Mouse (Mus musculus) right cerebral cortex, postnatal 36 days (tissue): ENCODE results near the gene Parp14.

ENCODE experiments used
- DNase-seq, 2 experiments: peaks; one replicate each; pipeline ENCODE4 v3.0.0; 2022; ENCODE audit warnings: low spot score in 2 of 2, mixed read lengths in 1 of 2

The Parp14 gene

DNA sequence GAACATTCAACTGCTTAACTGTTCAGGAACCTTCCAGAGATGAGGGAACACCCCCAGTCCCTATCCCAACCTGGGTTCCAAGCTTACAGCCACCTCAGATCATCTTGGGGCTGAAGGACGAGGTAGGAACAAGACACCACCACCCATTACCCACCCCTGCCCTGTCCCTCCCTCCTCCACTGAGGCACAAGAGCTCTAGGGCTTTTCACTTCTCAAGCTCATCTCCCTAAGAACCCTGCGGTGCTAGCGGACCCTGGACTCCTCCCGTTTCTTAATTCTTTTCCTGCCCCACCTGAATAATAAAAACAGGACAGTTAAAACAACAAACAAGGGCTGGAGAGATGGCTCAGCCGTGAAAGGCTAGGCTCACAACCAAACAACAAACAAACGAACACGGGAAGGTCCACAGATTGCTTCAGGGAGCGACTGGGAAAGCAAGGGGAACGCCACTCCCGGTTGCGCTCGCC is 730 bp downstream of the Parp14 start:
- no peak for DNase-seq

DNA sequence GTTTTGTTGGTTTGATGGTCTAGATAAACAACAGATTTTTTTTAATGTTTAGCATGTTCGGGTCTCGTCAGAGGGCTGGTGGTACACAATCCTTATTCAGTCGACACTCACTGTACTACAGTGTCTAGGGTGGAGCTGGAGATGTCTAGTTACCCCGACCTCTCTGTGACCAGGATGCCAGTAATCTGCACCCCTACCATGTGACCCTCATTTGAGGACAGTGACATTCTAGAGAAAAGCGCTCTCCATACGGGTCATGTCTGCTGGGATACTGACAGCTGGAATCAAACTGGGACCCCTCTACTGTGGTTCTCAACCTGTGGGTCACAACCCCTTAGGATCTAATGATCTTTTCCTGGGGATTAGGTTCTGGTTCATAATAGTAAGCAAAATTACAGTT is 1.7 kb downstream of the Parp14 start:
- DNase-seq, result no peak

DNA sequence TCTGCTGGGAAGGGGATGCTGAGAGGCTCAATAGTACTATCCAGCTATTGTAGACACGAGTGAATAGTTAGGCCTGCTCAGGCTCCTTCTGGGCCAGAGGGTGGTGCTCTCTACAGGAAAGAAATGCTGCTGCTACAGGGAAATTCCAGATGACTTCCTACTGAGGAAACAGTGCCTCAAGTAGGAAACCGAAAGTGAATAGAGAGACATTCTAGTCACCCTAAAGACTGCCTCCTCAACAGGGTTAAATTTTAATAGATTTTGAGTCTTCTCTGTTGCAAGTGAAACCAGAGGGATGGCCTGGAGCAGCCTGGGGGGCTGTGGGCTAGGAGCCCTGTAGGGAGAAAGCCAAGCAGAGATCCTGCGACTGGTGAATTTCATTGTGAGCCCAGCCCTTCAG is 2.2 kb downstream of the Parp14 start:
- DNase-seq, result no peak

DNA sequence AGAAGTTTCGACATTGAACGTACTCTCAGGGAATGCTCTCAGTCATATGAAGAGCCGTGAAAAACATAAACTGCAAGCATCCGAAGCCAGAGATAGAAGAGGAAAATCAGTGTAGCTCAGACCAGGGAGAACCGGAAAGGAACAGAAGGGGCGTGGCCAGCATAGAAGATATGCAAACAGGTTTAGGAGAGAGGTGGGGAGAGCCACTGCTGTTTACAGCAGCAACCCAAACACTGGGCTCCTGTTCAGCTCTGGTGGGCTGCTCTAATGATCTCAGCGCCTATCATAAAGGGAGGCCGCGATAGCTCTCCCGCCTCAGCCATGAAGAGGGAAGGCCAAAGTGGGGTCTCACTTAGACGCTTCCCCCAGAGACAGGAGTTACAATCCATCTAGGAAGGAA is 3.6 kb downstream of the Parp14 start:
- no peak for DNase-seq

DNA sequence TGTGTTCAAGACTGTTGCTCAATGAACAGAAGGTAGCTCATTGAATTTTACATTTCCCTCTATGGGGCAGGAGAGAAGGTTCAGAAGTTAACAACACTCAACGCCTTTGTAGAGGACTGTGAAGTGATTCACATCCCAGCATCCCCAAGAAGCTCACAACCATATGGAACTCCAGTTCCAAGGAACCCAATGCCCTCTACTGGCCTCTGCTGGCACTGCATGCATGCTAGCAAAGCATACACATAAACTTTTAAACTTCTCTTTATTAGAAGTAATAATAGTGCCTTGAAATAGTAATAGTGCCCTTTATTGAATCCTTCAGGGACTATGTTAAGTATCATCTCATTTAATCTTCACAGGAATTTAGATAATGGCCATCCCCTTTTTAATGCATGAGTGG is 9.3 kb downstream of the Parp14 start:
- no peak for DNase-seq

DNA sequence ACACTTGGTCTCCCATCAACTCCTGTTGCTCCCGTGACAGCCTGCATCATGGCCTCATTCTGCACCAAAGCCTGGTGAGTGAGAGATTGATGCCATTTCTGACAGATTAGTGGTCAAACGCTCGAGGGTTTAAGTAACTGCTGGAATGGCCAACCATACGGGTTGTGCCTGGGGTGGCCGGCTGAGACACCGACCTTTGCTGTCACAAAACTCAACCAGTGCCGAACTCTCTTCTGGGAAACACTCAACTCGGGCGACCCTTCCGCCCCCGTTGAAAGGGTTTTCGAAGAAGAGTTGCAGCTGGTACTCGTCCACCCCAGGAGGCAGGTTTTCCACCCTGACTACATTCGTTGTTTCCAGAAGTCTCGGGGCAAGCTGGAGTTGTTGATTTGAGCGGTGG is 11.1 kb downstream of the Parp14 start:
- no peak for DNase-seq

DNA sequence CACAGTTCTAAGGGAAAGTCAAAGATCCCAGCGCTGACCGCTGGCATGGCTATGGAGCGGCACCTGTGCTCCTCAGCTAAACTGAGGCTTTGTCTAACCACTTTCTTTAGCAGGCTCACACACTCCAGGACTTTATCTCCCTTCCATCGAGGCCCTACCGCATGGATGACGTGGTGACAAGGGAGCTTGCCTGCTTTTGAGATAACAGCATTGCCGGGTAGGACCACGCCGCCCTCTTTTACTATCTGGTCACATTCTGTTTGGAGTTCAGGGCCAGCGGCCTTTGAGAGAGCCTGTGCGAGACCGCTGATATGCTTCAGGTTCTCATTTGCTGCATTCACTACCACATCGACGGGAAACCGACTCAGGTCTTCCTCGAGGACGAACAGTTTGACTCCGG is 14.6 kb downstream of the Parp14 start:
- no peak for DNase-seq

DNA sequence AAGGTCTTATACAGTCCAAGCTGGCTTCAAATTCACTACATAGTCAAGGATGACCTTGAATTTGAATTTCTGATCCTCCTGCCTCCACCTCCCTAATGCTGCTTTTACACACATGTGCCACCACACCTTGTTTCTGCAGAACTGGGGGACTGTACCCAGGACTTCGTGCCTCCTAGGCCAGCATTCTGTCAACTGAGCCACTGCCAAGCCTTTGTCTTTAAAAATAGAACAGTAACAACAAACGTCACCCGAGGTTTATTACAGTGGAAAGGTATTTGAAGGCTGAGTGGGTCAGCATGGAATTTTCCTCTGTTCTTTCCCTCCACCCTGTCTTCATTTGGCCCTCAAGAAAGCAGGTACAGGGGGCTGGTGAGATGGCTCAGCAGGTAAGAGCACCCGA is 15.5 kb downstream of the Parp14 start:
- DNase-seq, result no peak

DNA sequence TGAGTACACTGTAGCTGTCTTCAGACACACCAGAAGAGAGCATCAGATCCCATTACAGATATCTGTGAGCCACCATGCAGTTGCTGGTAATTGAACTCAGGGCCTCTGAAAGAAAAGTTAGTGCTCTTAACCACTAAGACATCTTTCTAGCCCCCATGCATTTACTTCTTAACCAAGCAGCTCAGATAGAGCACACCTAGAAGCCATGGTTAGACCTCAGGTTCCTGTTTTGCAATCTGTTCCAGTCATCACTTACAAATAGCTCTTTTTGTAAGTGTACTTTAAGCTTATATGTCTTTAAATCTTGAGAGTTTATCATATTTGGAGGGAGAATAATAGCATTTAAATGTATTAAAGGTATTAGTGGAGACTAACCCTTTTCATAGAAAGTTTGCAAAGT is 24.2 kb downstream of the Parp14 start:
- no peak for DNase-seq

DNA sequence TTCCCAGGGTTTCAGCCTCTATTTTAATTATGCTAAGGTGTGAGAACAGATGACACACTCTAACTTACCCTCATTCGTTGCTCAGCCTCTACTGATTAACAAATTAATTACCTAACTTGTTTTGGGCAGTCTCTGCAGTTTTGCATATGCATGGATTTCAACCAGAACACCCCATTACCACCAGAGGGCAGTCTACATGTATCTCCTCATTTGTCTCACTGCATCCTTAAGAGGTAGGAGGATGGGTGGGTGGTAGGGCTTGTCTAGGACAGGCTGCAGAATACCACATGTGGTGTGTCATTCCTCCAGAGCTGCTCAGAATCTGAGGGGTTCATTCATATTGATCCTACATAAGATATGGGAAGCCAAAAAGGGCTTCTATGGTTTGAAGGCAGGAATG is 31.7 kb downstream of the Parp14 start:
- no peak for DNase-seq

DNA sequence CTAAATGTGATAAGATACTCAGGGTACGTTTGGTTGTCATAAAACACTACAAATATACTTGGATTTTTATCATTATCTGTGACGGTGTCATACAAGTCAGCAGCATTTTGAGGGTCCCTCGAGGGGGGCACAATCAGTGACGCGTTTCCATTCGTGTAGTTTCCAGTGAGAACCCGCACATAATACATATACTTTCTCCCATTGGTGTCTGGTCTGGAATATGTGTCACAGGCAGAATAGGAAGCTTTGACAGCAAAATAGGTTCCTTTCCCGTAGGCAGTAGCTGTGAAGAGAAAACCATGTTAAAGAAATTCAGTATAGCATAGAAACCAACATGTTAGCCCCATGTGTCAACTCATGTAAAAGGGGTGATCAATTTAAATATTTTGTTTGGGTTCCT is 36.7 kb downstream of the Parp14 start:
- no peak for DNase-seq

DNA sequence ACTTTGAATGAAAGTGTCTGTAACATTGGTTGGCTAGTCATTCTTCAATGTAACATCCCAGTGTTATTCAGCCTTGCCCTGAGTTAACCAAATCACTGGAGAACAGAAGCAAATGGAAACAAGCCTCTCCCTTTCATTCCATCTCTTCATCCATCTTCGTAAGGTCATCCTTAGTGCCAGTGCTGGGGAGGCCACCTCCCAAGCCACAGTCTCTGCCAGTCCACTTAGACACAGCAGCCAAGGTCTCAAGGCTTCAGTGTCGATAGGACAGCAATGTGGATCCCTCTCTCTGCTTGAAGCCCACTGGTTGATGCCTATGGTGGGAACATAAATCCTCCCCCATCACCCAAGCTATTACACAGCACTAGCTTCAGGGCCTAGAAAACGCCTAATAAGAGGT is 38.4 kb downstream of the Parp14 start:
- no peak for DNase-seq

DNA sequence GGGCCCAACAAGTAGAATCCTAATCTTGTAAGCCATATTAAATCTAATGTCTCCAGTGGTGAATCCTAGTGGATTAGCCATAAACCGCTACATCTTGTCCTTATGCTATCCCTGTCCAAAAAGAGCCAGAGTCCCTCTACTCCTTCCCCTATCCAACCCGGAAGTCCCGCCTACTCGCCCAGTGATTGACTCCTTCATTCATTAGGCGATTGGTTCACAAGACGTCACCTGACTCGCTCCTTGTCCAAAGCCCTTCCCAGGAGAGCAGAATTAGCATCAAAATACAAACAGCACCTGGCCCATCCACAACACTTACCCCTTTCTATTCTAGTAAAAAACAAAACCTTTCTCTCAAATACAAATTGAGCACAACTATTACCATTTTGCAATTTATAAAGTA is 41.3 kb downstream of the Parp14 start:
- DNase-seq, result no peak

DNA sequence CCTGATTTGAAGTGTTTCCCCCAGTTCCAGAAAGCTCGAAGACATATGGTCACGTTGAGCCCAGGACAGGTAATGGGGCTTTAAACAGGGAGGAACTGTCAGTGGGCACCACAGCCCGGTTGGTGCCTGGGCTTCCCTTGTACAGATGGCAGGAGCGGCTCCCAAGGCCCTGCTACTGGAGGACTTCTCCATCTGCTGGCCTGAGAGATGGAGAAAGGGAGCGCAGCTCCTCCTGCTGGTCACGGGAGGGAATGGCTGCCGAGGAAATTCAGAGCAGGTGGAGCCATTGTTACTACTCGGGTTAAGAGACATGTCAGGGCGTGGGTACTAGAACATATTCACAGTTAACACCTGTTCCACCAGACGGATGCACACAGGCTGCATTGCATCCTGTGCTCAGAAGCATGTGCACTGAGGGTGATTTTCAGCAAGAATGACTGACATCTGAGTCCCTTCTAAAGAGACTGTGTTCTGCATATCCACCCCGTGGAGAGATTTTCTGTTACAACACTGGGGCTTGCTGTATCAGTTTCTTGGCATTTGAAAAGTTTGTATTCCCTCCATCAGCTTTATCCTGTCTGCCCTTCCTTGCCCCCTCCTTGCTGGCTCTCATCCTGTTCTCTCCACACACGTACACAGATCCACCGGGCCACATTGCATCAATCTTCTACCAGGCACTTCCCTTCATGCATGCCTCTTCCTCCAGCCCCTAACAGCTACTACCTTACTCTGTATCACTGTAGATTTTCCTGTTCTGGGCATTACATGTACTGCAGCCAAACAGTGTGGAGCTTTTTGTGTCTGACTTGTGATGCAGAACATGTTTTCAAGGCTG is 53.9 kb downstream of the Parp14 start:
- DNase-seq, result peak; percentile 66 to 73

DNA sequence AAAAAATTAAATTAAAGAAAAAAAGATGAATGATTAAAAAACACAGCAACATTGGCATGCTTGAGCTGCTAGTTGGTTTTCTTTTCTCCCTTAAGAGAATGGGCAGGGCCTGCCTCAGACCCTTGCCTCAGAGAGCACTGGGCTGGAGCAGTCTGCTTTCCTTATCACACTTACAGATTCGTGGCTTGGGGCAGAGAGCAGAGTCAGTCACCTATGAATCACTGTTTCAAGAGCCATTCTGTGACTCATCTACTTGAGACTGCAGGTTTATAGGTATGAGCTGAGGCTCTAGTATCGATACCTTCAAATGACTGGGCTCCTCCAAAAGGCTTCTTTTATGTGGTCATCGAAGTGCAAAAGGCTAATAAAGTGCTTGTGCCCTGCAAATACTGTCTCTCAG is 58.2 kb downstream of the Parp14 start:
- no peak for DNase-seq

DNA sequence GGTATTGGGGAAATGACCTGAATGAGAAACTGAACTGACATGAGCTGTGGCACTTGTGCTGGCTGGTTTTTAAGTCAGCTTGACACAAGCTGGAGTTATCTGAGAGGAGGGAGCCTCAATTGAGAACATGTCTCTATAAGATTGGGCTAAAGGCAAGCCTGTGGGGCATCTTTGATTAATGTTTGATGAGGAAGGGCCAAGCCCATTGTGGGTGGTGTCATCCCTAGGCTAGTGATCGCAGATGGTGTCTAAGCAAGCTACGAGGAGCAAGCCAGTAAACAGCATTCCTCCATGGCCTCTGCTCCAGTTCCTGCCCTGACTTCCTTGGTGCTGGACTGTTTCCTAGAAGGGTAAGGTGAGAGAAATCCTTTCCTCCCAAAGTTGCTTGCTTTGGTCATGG is 62.5 kb downstream of the Parp14 start:
- no peak for DNase-seq

DNA sequence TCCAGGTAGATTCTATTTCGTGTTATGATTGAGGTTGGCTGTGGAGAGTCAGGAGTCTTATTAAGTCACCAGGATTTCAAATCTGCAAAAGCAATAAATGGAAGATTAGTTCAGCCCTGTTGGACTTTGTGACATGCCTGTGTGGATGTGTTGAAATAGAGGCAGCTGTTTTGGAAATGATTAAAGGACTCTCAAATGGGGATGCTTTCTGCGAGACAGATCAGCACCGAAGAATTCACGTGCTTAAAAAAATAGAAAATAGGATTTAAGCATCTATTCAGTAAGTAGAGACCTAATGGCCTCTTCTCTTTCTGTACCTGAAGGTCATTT is 63.7 kb downstream of the Parp14 start:
- DNase-seq, result no peak

DNA sequence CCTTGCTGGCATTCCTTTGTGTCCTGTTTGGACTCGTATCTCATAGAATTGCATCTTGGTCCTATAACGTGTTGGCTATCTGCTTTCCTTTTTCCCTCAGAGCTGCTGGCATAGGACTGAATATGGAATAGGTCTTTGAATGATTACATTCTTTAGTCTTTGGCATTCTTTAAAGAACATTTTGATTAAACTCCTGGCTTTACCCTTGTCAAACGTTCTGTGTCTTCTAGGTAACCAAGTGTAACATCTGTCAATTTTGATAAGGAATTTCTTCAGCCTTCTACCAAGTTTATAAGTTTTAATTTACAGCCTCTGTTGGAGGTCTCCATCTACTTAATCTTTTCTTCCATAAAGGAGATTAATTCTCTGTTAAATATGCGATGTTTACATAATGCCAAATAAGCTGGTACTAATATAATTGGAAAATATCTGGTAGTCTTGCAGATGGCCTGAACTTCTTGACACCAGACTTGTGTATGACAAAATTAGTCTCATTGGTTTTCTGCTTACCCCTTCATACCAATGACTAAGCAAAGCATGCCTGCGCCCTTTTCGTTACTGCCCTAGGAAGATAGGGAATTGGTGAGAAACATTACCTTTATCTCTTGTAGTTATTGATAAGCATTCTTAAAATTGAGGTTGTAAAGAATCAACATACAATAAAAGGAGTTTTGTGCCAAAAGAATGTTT is 64.2 kb downstream of the Parp14 start:
- DNase-seq, result no peak

DNA sequence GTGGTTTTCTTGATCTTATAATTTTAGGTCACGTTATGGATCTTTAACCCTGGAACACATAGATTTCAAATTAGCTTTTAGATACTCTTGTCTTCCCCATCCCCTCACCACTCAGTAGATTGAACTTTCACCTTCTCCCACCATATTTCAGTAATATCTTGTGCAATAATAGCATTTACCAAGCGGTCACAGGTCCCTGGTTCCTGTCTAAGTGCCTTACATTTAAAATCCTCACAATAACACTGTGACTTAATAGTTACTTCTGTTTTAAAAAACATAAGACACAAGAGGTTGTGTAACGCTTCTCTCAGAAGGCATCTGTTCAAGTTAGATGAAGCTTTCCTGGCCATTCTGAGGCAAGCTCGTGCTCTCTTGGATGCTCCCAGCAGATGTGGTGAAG is 67.6 kb downstream of the Parp14 start:
- DNase-seq, result no peak

DNA sequence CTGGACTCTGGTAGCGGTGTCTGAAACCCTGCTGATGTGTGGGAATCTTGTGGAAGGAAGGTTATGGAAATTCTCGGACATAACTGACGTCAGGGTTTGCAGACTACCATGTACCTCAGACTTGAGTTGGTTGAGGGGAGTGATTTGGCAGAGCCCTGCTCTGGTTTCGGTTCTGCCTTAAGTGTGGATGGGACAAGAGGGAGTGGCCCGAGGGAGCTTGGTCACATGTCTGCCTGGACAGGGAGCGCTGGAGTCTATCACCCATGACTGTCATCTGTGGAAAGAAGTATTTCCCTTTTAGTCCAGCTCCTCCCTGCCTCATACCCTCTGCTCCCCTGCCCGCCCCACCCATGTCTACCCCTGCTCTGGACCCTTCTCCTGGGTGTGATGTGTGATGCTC is 69.2 kb downstream of the Parp14 start:
- DNase-seq, result no peak

DNA sequence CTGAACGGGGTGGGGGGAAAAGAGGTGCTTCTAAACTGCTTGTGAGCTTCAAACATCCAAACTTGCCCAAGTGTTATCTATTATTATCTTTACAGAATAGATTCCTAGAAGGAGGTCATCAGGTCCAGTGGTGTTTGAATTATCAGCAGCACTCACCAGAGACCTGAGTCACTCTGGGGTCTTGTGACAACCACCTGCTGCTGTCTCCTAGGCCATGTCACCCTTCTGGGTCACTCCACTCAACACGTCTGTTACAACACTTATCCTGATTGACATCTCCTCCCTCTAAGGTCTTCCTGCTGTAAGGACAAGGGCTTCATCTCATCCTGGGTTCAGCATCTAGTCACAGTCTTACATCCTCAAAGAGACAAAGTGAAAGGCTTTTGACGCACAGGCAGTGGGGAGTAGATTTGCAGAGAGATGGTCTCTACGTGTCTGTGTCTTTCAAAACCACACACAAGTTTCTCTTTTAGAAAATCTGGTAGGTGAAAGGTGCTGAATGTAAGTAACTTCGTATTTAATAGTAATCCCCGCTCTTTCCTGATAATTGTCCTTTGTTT is 79.3 kb downstream of the Parp14 start:
- DNase-seq, result no peak

DNA sequence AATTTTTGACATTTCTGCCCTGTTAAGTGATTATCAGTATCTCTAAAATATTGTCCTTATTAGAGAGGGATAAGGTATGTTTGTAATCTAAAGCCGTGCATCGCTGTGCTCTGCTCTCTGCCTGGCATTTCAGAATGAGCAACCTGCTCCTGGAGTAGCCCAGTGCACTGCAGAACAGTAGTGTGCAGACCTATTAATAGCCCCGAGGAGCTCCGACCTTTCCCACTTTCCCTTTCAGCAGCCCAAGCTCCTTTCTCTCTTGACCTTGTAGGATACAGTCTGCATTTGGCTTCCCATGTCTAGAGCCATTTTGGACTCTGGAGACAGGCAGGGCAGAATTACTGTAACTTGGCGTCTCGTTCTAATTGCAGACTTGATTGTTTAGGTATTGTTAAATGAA is 83.0 kb downstream of the Parp14 start:
- DNase-seq, result no peak

DNA sequence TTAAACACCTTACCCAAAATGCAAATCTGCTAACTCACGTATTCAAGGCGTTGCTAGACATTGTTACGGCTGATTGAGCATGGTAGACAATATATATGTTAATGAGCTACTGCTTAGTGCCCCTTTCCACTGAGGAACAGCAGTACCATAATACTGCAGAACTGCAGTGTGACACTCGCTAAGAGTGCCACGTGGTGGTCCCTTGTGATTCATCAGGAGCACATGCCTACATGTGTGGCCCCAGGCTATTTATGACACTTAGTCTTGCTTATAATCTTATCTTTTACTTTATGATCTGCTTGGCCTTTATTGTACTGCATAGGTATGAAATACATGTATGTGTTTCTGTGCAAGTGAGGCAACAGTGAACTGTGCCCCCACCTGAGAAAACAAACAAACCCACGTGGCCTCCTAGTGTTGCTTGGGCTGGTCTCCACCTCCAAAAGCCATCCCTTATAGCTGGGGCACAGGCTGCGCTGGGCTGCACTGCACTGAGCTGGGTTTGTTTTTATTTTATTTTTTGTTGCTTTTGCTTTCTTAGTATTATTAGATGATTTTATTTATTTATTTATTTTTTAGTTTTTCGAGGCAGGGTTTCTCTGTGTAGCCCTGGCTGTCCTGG is 83.7 kb downstream of the Parp14 start:
- DNase-seq, result no peak
